Mouse (Mus musculus): ENCODE measurements around the gene Tmbim7. TPM values are rescaled to one million over a fixed set of nuclear protein-coding genes. Genes with fewer than 3 reads are reported as not detected.
"Not testable (repeated sequence)": the region's sequence is repeated elsewhere in the genome, so short reads cannot be mapped to it uniquely, and the experiment has no call there.

The Tmbim7 gene
- not detected in 2 replicates for polyA plus RNA-seq (2016; fragmentation: Nextera tagmentation; extraction: Ambion mirVana)

- Histone ChIP-seq H3K4me1 (peaks cover 2% of the 10 kb centered on the region; the same call in 1 of the 2 replicates), H3K27ac (no peak within 1 kb of the TSS), H3K4me2 (replicated peaks) (no peak within 1 kb of the TSS), H3K9ac (no peak within 1 kb of the TSS), H3K36me3 (no peaks in the 10 kb centered on the region), H3K4me3 (no peak within 1 kb of the TSS), H3K27me3 (no peaks in the 10 kb centered on the region), H3K9me3 (no peaks in the 10 kb centered on the region)
- WGBS = 78% methylated on average over 6 of the region's 6 CpGs
- no peak for ATAC-seq (ENCODE audit: insufficient number of reproducible peaks, insufficient read depth, low FRiP score, low TSS enrichment)
Measured at GRCm38 (mm10) chr5:3650881-3651280, at the start of gene Tmbim7. Gene Tmbim7 (plus strand): TSS chr5:3651181.

GRCm38 (mm10) chr5:3607114-3607513 lies 43.9 kb upstream of the Tmbim7 start:
- Histone ChIP-seq H3K4me3 (no peak overlapping the region), H3K9me3 (no peaks in the 10 kb centered on the region), H3K27me3 (no peaks in the 10 kb centered on the region), H3K9ac (no peak overlapping the region), H3K4me2 (replicated peaks) (no peak overlapping the region), H3K4me1 (no peaks in the 10 kb centered on the region), H3K36me3 (peaks cover 33% of the 10 kb centered on the region), H3K27ac (no peak overlapping the region)
- no peak for ATAC-seq (ENCODE audit: insufficient number of reproducible peaks, insufficient read depth, low FRiP score, low TSS enrichment)
- WGBS = 94% methylated on average over 9 of the region's 9 CpGs

- Histone ChIP-seq H3K9ac (no peak overlapping the region), H3K27me3 (no peaks in the 10 kb centered on the region), H3K4me1 (no peaks in the 10 kb centered on the region), H3K4me3 (no peak overlapping the region), H3K36me3 (peaks cover 42% of the 10 kb centered on the region), H3K4me2 (replicated peaks) (no peak overlapping the region), H3K27ac (no peak overlapping the region), H3K9me3 (no peaks in the 10 kb centered on the region)
- 94% methylated on average over 7 of the region's 7 CpGs for WGBS
- no peak for ATAC-seq (ENCODE audit: insufficient number of reproducible peaks, insufficient read depth, low FRiP score, low TSS enrichment)
Measured at GRCm38 (mm10) chr5:3609241-3609640, 41.7 kb upstream of the Tmbim7 start.

- peaks cover 28% of the 10 kb centered on the region for H3K36me3 ChIP-seq
- H3K27ac ChIP-seq; ATAC-seq (ENCODE audit: insufficient number of reproducible peaks, insufficient read depth, low FRiP score, low TSS enrichment); H3K27me3 ChIP-seq; H3K9ac ChIP-seq; H3K4me1 ChIP-seq; H3K4me2 ChIP-seq (replicated peaks); H3K4me3 ChIP-seq; H3K9me3 ChIP-seq: not testable (repeated sequence)
- 89% methylated on average over 2 of the region's 2 CpGs for WGBS
Measured at GRCm38 (mm10) chr5:3611835-3612234, 39.1 kb upstream of the Tmbim7 start.

- 91% methylated on average over 7 of the region's 7 CpGs for WGBS
- H3K4me3 ChIP-seq = no peak overlapping the region
- H3K27ac ChIP-seq = no peak overlapping the region
- no peaks in the 10 kb centered on the region for H3K27me3 ChIP-seq
- H3K9ac ChIP-seq = no peak overlapping the region
- peaks cover 42% of the 10 kb centered on the region for H3K36me3 ChIP-seq
- no peaks in the 10 kb centered on the region for H3K4me1 ChIP-seq
- ATAC-seq (ENCODE audit: insufficient number of reproducible peaks, insufficient read depth, low FRiP score, low TSS enrichment) = no peak
- no peaks in the 10 kb centered on the region for H3K9me3 ChIP-seq
- no peak overlapping the region for H3K4me2 ChIP-seq (replicated peaks)
Measured at GRCm38 (mm10) chr5:3620486-3620885, 30.5 kb upstream of the Tmbim7 start.

GRCm38 (mm10) chr5:3630055-3630454 lies 20.9 kb upstream of the Tmbim7 start:
- Histone ChIP-seq H3K9me3 (no peaks in the 10 kb centered on the region), H3K36me3 (peaks cover 25% of the 10 kb centered on the region), H3K27me3 (no peaks in the 10 kb centered on the region), H3K27ac (no peak overlapping the region), H3K4me2 (replicated peaks) (no peak overlapping the region), H3K4me3 (no peak overlapping the region), H3K9ac (no peak overlapping the region), H3K4me1 (no peaks in the 10 kb centered on the region)
- WGBS = 82% methylated on average over 5 of the region's 5 CpGs
- no peak for ATAC-seq (ENCODE audit: insufficient number of reproducible peaks, insufficient read depth, low FRiP score, low TSS enrichment)

- H3K27me3 ChIP-seq = no peaks in the 10 kb centered on the region
Measured at GRCm38 (mm10) chr5:3631512-3632271, 19.3 kb upstream of the Tmbim7 start.

GRCm38 (mm10) chr5:3632285-3632684 lies 18.7 kb upstream of the Tmbim7 start:
- ATAC-seq (ENCODE audit: insufficient number of reproducible peaks, insufficient read depth, low FRiP score, low TSS enrichment) = no peak
- Histone ChIP-seq H3K4me3 (no peak overlapping the region), H3K9ac (no peak overlapping the region), H3K27ac (no peak overlapping the region), H3K27me3 (no peaks in the 10 kb centered on the region), H3K4me2 (replicated peaks) (no peak overlapping the region), H3K4me1 (no peaks in the 10 kb centered on the region), H3K36me3 (peaks cover 24% of the 10 kb centered on the region), H3K9me3 (no peaks in the 10 kb centered on the region)
- 78% methylated on average over 5 of the region's 5 CpGs for WGBS

More at GRCm38 (mm10) chr5:3631512-3632271, 19.3 kb upstream of the Tmbim7 start:
- Histone ChIP-seq H3K4me1 (no peaks in the 10 kb centered on the region), H3K9ac (no peak overlapping the region), H3K4me3 (no peak overlapping the region), H3K4me2 (replicated peaks) (no peak overlapping the region), H3K9me3 (no peaks in the 10 kb centered on the region), H3K27ac (no peak overlapping the region), H3K36me3 (peaks cover 29% of the 10 kb centered on the region)
- 77% methylated on average over 16 of the region's 16 CpGs for WGBS
- no peak for ATAC-seq (ENCODE audit: insufficient number of reproducible peaks, insufficient read depth, low FRiP score, low TSS enrichment)

GRCm38 (mm10) chr5:3633315-3633714 lies 17.7 kb upstream of the Tmbim7 start:
- no peak for ATAC-seq (ENCODE audit: insufficient number of reproducible peaks, insufficient read depth, low FRiP score, low TSS enrichment)

GRCm38 (mm10) chr5:3633951-3634350 lies 17.0 kb upstream of the Tmbim7 start:
- Histone ChIP-seq H3K27me3 (no peaks in the 10 kb centered on the region), H3K9ac (no peak overlapping the region), H3K9me3 (no peaks in the 10 kb centered on the region), H3K27ac (no peak overlapping the region), H3K36me3 (peaks cover 24% of the 10 kb centered on the region), H3K4me2 (replicated peaks) (no peak overlapping the region), H3K4me3 (no peak overlapping the region), H3K4me1 (no peaks in the 10 kb centered on the region)
- ATAC-seq (ENCODE audit: insufficient number of reproducible peaks, insufficient read depth, low FRiP score, low TSS enrichment) = no peak
- WGBS = 76% methylated on average over 4 of the region's 4 CpGs

More at GRCm38 (mm10) chr5:3633315-3633714, 17.7 kb upstream of the Tmbim7 start:
- H3K9me3 ChIP-seq = no peaks in the 10 kb centered on the region
- H3K27ac ChIP-seq = no peak overlapping the region
- no peaks in the 10 kb centered on the region for H3K4me1 ChIP-seq
- H3K4me2 ChIP-seq (replicated peaks) = no peak overlapping the region
- H3K27me3 ChIP-seq = no peaks in the 10 kb centered on the region
- WGBS = 95% methylated on average over 13 of the region's 13 CpGs
- H3K36me3 ChIP-seq = peaks cover 24% of the 10 kb centered on the region
- no peak overlapping the region for H3K9ac ChIP-seq
- H3K4me3 ChIP-seq = no peak overlapping the region

- Histone ChIP-seq H3K27ac (no peak overlapping the region), H3K9me3 (no peaks in the 10 kb centered on the region), H3K4me2 (replicated peaks) (no peak overlapping the region), H3K9ac (no peak overlapping the region), H3K4me1 (no peaks in the 10 kb centered on the region), H3K36me3 (peaks cover 22% of the 10 kb centered on the region), H3K4me3 (no peak overlapping the region), H3K27me3 (no peaks in the 10 kb centered on the region)
- 86% methylated on average over 8 of the region's 8 CpGs for WGBS
- no peak for ATAC-seq (ENCODE audit: insufficient number of reproducible peaks, insufficient read depth, low FRiP score, low TSS enrichment)
Measured at GRCm38 (mm10) chr5:3635286-3635685, 15.7 kb upstream of the Tmbim7 start.

- 95% methylated on average over 6 of the region's 6 CpGs for WGBS
- no peak overlapping the region for H3K4me3 ChIP-seq
- H3K9ac ChIP-seq = no peak overlapping the region
Measured at GRCm38 (mm10) chr5:3644621-3645020, 6.4 kb upstream of the Tmbim7 start.

More at GRCm38 (mm10) chr5:3644621-3645020, 6.4 kb upstream of the Tmbim7 start:
- H3K9me3 ChIP-seq = no peaks in the 10 kb centered on the region
- no peaks in the 10 kb centered on the region for H3K27me3 ChIP-seq
- no peak overlapping the region for H3K27ac ChIP-seq
- H3K4me2 ChIP-seq (replicated peaks) = no peak overlapping the region
- ATAC-seq (ENCODE audit: insufficient number of reproducible peaks, insufficient read depth, low FRiP score, low TSS enrichment) = no peak
- H3K36me3 ChIP-seq = peaks cover 34% of the 10 kb centered on the region
- peaks cover 9% of the 10 kb centered on the region for H3K4me1 ChIP-seq
